Mouse (Mus musculus): ENCODE measurements at regions not wholly inside any gene's neighbourhood (a gene's known extent, or its start where the extent isn't known, plus 50 kb on each side); places are given as distances from the start of the nearest gene placed in this dataset.
"Not testable (repeated sequence)": the region's sequence is repeated elsewhere in the genome, so short reads cannot be mapped to it uniquely, and the experiment has no call there.

DNA sequence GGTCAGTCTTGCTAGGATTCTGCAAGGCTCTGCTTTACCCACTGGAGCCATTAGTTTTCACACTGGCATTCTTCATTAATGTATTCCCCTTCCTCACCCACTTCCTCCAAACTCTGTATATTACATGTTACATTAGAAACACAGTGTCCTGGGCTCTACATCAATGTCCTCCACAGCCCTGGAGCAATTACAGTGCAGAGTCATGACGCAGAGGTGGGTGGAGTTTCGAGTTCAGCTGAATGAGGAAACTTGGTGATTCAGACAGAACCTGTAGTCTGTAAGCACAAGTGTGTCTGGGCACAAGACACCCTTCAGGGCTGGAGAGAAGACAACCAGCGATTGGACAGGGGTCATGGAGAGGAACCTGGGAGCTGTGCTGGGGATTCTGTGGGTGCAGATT, 715.0 kb upstream of the Olfr1507 start:
- DNase-seq (ENCODE audit: low spot score in 2 of 2), result not testable (repeated sequence)

DNA sequence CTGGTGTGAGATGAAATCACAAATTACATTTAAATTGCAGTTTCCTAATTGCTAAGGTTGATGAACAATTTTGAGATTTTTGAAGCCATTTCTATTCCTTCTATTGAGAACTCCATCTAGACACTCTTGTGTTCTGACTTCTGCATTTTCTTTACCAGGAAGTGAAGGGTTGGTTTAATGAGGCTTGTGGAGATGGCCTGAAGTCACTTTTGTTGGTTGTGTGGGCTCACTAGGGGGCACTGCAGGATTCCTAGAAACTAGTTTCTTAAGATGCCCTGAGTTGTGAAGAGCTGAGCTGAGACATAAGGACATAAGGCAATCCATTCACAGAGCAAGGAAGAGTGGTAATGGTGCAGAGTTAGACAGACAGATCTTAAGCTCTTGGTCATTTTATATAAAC, 713.7 kb upstream of the Olfr1507 start:
- not testable (repeated sequence) for DNase-seq (ENCODE audit: low spot score in 2 of 2)

- DNase-seq (ENCODE audit: low spot score in 2 of 2), result not testable (repeated sequence)
Observed at GRCm38 (mm10) chr14:53190931-53191330, 695.4 kb upstream of the Olfr1507 start.

GRCm38 (mm10) chr14:53174099-53174498, 678.5 kb upstream of the Olfr1507 start:
- DNase-seq (ENCODE audit: low spot score in 2 of 2), result not testable (repeated sequence)

- DNase-seq (ENCODE audit: low spot score in 2 of 2), result not testable (repeated sequence)
Observed at GRCm38 (mm10) chr14:53166327-53166726, 670.8 kb upstream of the Olfr1507 start.

DNA sequence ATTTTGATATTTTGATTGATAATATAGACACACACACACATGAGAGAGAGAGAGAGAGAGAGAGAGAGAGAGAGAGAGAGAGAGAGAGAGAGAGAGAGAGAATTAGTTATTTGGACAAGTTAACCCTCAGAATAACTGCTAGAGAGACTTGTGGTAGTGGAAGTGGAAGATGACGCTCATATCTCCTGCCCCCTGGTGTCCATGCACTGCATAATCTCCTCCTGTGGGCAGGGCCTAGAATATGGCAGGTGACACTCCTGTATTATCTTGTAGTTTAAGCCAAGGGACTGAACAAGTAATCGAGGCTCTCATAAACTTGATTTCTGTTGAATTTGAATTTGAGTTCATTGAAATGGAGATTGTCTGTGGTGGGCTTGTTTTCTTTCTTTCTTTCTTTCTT, 663.5 kb upstream of the Olfr1507 start:
- DNase-seq (ENCODE audit: low spot score in 2 of 2), result not testable (repeated sequence)

DNA sequence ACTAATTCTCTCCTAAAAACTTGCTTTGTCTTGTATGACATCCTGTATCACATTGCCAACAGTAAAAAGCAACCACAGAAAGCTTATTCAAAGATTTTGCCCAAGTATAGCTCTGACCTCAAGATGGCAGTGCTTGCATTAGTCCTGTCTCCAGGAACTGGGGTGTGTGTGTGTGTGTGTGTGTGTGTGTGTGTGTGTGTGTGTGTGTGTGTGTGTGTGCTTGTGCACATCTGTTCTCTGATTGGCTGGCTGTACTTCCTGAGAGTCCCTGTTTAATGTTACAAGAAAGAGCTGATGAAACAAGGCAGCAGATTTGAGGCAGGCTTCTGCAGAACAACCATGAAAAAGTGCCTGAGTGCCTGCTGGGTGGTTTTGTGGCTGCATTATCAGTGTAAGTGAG, 639.2 kb upstream of the Olfr1507 start:
- not testable (repeated sequence) for DNase-seq (ENCODE audit: low spot score in 2 of 2)

GRCm38 (mm10) chr14:53132390-53132789, 636.8 kb upstream of the Olfr1507 start:
- peak in 1 of 2 experiments; percentile 8 for DNase-seq (ENCODE audit: low spot score in 2 of 2)

GRCm38 (mm10) chr14:53121704-53122103, 626.2 kb upstream of the Olfr1507 start:
- DNase-seq (ENCODE audit: low spot score in 2 of 2), result peak; percentile 15 to 36

DNA sequence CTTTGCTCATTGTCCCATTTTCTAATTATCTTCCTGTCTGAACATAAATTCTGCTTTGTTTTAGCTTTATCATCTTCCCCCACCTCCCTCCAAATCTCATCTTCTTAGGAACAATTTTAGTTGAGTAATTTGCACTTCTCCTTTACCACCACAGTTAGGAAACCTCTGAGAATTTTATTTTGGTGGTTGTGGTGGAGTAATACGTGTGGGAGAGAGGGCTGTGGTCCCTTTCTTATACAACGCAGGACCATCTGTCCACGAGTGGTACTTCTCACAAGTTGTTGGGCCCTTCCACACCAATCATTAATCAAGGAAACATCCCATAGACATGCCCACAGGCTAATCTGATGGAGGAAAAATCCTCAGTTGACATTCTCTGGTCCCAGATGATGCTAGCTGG, 614.2 kb upstream of the Olfr1507 start:
- not testable (repeated sequence) for DNase-seq (ENCODE audit: low spot score in 2 of 2)

- peak in 1 of 2 experiments; percentile 1 for DNase-seq (ENCODE audit: low spot score in 2 of 2)
Observed at GRCm38 (mm10) chr14:53101362-53101761, 605.8 kb upstream of the Olfr1507 start.

DNA sequence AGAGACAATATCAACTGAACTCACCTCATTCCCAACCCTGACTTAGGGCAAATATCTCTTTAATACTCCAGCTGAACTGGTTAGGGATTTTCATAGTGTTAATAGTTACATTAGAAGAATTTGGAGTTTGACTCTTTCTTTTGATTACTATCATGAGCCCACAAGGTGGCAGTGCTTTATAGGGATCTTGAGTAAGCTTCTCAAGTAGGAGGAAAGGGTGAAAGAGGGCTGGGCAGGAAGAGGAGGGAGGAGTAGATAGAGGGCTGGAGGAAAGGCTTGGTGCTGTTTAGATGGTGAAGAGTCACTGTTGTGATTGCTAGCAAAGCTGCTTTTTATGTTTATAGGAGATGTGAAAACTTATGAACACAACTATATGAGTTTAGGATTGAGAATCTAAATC, 595.4 kb upstream of the Olfr1507 start:
- DNase-seq (ENCODE audit: low spot score in 2 of 2), result not testable (repeated sequence)

DNA sequence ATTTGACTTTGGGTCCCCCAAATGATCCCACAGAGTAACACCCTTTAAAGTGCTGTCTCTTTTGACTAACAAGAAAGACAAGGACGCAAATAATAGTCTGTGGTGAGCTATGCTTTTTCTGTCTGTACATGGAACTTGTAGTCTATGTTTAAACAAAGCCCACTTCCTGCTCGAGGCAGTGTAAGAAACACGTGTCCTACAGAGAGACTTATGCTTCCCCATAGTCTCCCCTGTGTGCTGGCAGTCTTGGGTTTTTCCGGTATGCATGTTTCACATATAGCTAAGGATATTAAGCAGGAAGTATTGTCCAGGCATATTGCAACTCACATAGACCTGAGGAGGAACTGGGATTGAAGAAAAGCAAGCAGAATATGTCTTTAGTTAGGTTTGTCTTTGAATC, 586.3 kb upstream of the Olfr1507 start:
- not testable (repeated sequence) for DNase-seq (ENCODE audit: low spot score in 2 of 2)

DNA sequence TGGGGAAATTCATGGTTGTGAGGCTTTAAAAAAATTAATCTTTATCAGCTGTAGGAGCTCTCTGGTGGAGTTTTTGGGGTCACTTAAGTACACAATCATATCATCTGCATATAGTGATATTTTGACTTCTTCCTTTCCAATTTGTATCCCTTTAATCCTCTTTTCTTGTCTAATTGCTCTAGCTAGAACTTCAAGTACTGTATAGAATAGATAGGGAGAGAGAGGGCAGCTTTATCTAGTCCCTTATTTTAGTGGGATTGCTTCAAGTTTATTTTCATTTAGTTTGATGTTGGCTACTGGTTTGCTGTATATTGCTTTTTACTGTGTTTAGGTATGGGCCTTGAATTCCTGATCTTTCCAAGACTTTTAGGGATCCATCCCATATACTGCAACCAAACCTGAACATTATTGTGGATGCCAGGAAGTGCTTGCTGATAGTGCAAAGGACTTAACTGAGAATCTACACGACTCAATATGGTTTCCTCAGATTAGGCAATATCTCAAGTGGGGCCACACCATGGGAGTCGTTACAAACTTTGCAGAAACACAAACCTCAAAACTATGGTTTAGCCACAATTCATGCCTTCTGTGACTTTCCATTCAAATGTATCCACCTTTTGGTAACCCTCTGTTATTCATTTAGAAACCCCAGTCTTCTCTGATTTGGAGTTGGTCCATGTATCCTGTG, 585.6 kb upstream of the Olfr1507 start:
- not testable (repeated sequence) for DNase-seq (ENCODE audit: low spot score in 2 of 2)

- not testable (repeated sequence) for DNase-seq (ENCODE audit: low spot score in 2 of 2)
Observed at GRCm38 (mm10) chr14:53080556-53080955, 585.0 kb upstream of the Olfr1507 start.

DNA sequence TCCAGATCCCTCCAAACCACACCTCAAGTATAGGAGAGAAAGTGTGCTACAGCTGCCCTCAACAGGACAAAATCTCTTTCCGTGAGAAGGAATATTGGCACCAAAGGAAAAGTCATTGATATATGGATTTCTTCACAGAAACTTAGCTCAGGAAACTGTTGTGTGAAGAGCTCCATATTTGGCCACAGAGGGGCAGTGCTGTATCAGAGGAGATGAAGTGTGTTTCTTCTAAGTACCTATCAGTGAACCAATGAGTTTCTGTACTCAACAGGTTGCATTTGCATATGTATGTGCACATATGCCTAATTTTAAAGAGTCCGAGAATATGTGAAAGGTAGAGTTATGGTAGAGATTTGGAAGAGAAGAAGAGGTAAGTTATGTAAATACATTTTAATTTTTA, 580.4 kb upstream of the Olfr1507 start:
- not testable (repeated sequence) for DNase-seq (ENCODE audit: low spot score in 2 of 2)

GRCm38 (mm10) chr14:53073126-53073525, 577.6 kb upstream of the Olfr1507 start:
- DNase-seq (ENCODE audit: low spot score in 2 of 2), result not testable (repeated sequence)

DNA sequence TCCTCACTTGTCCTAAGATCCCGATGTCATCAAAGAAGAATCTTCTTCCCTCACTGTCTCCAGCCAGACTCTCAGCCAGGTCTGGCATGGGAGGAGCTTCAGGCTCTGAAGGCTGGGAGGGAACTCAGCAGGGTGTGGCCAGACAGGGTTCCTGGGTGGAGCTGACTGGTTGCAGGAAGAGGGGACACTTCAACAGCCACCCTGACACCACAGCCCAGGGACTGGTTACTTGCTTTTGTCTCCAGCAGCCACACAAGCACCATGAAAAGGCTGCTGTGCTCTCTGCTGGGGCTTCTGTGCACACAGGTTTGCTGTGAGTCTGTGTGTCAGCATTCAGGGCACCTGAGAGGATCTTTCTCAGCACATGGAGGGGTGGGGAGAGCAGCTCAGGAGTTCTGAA, 577.0 kb upstream of the Olfr1507 start:
- DNase-seq (ENCODE audit: low spot score in 2 of 2), result not testable (repeated sequence)

GRCm38 (mm10) chr14:53054439-53054838, 558.9 kb upstream of the Olfr1507 start:
- DNase-seq (ENCODE audit: low spot score in 2 of 2), result not testable (repeated sequence)

DNA sequence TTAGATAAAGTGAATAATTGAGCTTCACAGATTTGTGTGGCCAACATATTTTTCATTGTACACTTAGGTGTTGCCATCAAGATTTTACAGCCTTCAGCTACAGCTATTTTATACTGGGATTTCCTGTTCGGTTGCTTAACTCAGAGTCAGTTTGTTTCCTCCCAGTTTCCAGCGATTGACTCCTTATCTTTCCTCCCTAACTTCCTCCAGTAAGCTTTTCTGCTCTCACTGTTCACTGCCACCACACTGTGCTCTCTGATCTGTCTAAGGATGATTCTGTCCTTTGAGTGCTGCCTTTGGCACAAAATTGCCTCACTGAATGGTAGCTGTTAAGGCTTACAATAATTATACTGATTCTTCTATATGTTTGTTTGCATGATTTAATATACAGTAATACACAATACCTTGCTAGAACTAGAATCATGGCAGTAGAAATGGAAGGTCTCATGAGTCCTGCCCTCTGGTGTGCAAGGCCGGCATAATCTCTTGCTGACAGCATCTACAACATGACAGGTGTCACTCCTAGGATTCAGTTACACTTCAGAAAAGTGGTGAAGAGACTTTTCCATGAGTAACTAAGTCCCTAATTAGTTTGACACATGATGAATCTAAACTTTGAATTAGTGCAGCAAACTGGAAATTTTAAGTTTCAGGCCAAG, 558.0 kb upstream of the Olfr1507 start:
- not testable (repeated sequence) for DNase-seq (ENCODE audit: low spot score in 2 of 2)

- DNase-seq (ENCODE audit: low spot score in 2 of 2), result not testable (repeated sequence)
Observed at GRCm38 (mm10) chr14:53047683-53048082, 552.1 kb upstream of the Olfr1507 start.

- DNase-seq (ENCODE audit: low spot score in 2 of 2), result not testable (repeated sequence)
Observed at GRCm38 (mm10) chr14:53046975-53047374, 551.4 kb upstream of the Olfr1507 start.

DNA sequence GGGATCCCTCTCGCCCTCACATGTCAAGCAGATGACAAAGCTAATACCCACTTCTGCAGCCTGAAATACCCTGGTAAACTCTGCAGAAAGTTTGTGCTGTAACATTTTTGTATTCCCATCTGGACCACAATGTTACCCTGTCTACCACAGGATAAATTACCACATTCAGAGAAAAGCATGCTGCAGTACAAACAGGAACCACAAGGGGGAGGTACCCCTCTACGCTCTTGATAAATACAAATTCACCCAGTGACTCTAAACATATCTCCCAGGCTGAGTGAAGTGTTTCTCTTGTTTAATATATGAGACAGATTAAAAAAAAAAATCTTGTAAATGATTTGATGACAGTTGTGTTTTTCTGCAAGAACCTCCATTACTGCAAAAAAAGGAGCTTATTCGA, 549.8 kb upstream of the Olfr1507 start:
- DNase-seq (ENCODE audit: low spot score in 2 of 2), result not testable (repeated sequence)
